23 mouse cellular contexts compared by ENCODE assay signal in genomic region chr11:24016049-24016448, GRCm38 (mm10). TPM values are rescaled to one million over a fixed set of nuclear protein-coding genes. Genes with fewer than 3 reads are reported as not detected.
DNase-seq lines count a peak whose midpoint lies in the region; ATAC-seq and TF ChIP-seq lines count a peak whose summit lies in the region.
"Had no signal": no experiment of that assay in that cellular context is flagged by ENCODE, and none has a peak within 500 bp of the region (broad histone marks: within the 10 kb centered on the region; RNA-seq: fewer than 3 reads in every experiment).

No protein-coding gene starts in this region.

- no peaks in the 10 kb centered on the region for H3K27me3 ChIP-seq in hindbrain, embryonic 13.5 days
- H3K27me3 ChIP-seq in hindbrain, embryonic 10.5 days (ENCODE audit: insufficient read depth, poor library complexity, severe bottlenecking): no peaks in the 10 kb centered on the region; the same call in 1 of the 2 replicates
- no peaks in the 10 kb centered on the region for H3K27me3 ChIP-seq in neural tube, embryonic 12.5 days (replicated peaks)
- H3K27me3 ChIP-seq in hindbrain, postnatal 0 days (ENCODE audit: insufficient read depth, low read length): no peaks in the 10 kb centered on the region
- no peaks in the 10 kb centered on the region for H3K27me3 ChIP-seq in limb, embryonic 10.5 days (ENCODE audit: low read depth, poor library complexity, severe bottlenecking)
- H3K27me3 ChIP-seq: forebrain, embryonic 13.5 days; heart, embryonic 13.5 days had no signal

- H3K9me3 ChIP-seq in hindbrain, embryonic 13.5 days: no peaks in the 10 kb centered on the region
- H3K9me3 ChIP-seq in hindbrain, embryonic 10.5 days: no peaks in the 10 kb centered on the region
- H3K9me3 ChIP-seq in neural tube, embryonic 12.5 days: no peaks in the 10 kb centered on the region
- H3K9me3 ChIP-seq in hindbrain, postnatal 0 days (ENCODE audit: low read length): no peaks in the 10 kb centered on the region
- H3K9me3 ChIP-seq in limb, embryonic 10.5 days (replicated peaks): no peaks in the 10 kb centered on the region
- H3K9me3 ChIP-seq: embryonic facial prominence, embryonic 10.5 days; forebrain, embryonic 13.5 days; heart, embryonic 13.5 days had no signal

- H3K9ac ChIP-seq in hindbrain, embryonic 13.5 days: no peak overlapping the region
- no peak overlapping the region for H3K9ac ChIP-seq in neural tube, embryonic 12.5 days
- H3K9ac ChIP-seq in hindbrain, postnatal 0 days (replicated peaks; ENCODE audit: low read length): no peak overlapping the region
- H3K9ac ChIP-seq: forebrain, embryonic 13.5 days; forebrain, postnatal 0 days had no signal

- no peak overlapping the region for H3K27ac ChIP-seq in hindbrain, embryonic 13.5 days
- H3K27ac ChIP-seq in hindbrain, embryonic 10.5 days: no peak overlapping the region
- no peak overlapping the region for H3K27ac ChIP-seq in neural tube, embryonic 12.5 days
- H3K27ac ChIP-seq in hindbrain, postnatal 0 days: no peak overlapping the region
- no peak overlapping the region for H3K27ac ChIP-seq in limb, embryonic 10.5 days
- H3K27ac ChIP-seq: embryonic facial prominence, embryonic 10.5 days; forebrain, embryonic 13.5 days; heart, embryonic 13.5 days had no signal

- DNase-seq in hindbrain, embryonic 10.5 days (ENCODE audit: low spot score): no peak
- DNase-seq in neural tube, embryonic 10.5 days (ENCODE audit: extremely low spot score, low spot score): no peak
- no peak for DNase-seq in hindbrain, postnatal 0 days (ENCODE audit: low spot score)
- no peak for DNase-seq in limb, embryonic 10.5 days (ENCODE audit: low spot score)
- DNase-seq: adrenal gland, postnatal 10 days; cerebellum, adult 2 months; cerebellum, postnatal 10 days; forebrain, postnatal 0 days; gastrocnemius, postnatal 36 days; heart, adult 11 months; heart, postnatal 36 days had no signal

- no peaks in the 10 kb centered on the region for H3K36me3 ChIP-seq in hindbrain, embryonic 13.5 days
- H3K36me3 ChIP-seq in hindbrain, embryonic 10.5 days: no peaks in the 10 kb centered on the region
- H3K36me3 ChIP-seq in neural tube, embryonic 12.5 days: no peaks in the 10 kb centered on the region
- no peaks in the 10 kb centered on the region for H3K36me3 ChIP-seq in hindbrain, postnatal 0 days (ENCODE audit: insufficient read depth, low read length)
- no peaks in the 10 kb centered on the region for H3K36me3 ChIP-seq in limb, embryonic 10.5 days
- H3K36me3 ChIP-seq: embryonic facial prominence, embryonic 10.5 days; heart, embryonic 13.5 days had no signal

- 57% methylated on average over 3 of the region's 3 CpGs for WGBS in hindbrain, embryonic 13.5 days
- WGBS in hindbrain, embryonic 10.5 days: 91% methylated on average over 3 of the region's 3 CpGs
- 59% methylated on average over 3 of the region's 3 CpGs for WGBS in neural tube, embryonic 12.5 days
- 65% methylated on average over 3 of the region's 3 CpGs for WGBS in hindbrain, postnatal 0 days
- 82% methylated on average over 3 of the region's 3 CpGs for WGBS in limb, embryonic 10.5 days

- H3K4me3 ChIP-seq in hindbrain, embryonic 13.5 days: no peak overlapping the region
- H3K4me3 ChIP-seq in hindbrain, embryonic 10.5 days: no peak overlapping the region
- no peak overlapping the region for H3K4me3 ChIP-seq in neural tube, embryonic 12.5 days
- H3K4me3 ChIP-seq in hindbrain, postnatal 0 days (ENCODE audit: low read length): no peak overlapping the region
- H3K4me3 ChIP-seq in limb, embryonic 10.5 days: no peak overlapping the region
- H3K4me3 ChIP-seq: embryonic facial prominence, embryonic 10.5 days; forebrain, embryonic 13.5 days; heart, embryonic 13.5 days had no signal

- peaks cover 20% of the 10 kb centered on the region for H3K4me1 ChIP-seq in hindbrain, embryonic 13.5 days (replicated peaks)
- no peaks in the 10 kb centered on the region for H3K4me1 ChIP-seq in hindbrain, embryonic 10.5 days (replicated peaks)
- H3K4me1 ChIP-seq in neural tube, embryonic 12.5 days: peaks cover 3% of the 10 kb centered on the region; the same call in 1 of the 2 replicates
- no peaks in the 10 kb centered on the region for H3K4me1 ChIP-seq in hindbrain, postnatal 0 days (ENCODE audit: insufficient read depth, low read length)
- H3K4me1 ChIP-seq in limb, embryonic 10.5 days: peaks cover 6% of the 10 kb centered on the region; the same call in 1 of the 2 replicates
- H3K4me1 ChIP-seq: embryonic facial prominence, embryonic 10.5 days had no signal

- 0 out of 2 replicates have a peak, but pooled peaks have one; percentile 43 for ATAC-seq in hindbrain, embryonic 13.5 days (ENCODE audit: low FRiP score)
- 0 out of 2 replicates have a peak, but pooled peaks have one; percentile 48 for ATAC-seq in neural tube, embryonic 12.5 days (ENCODE audit: low FRiP score, low read depth)
- 0 out of 2 replicates have a peak, but pooled peaks have one; percentile 39 for ATAC-seq in hindbrain, postnatal 0 days
- no peak for ATAC-seq in cerebellum, adult (ENCODE audit: insufficient number of reproducible peaks, low FRiP score, low TSS enrichment)
- ATAC-seq: forebrain, embryonic 13.5 days; forebrain, postnatal 0 days had no signal

- H3K4me2 ChIP-seq in hindbrain, embryonic 13.5 days: no peak overlapping the region
- H3K4me2 ChIP-seq in neural tube, embryonic 12.5 days (replicated peaks): no peak overlapping the region
- H3K4me2 ChIP-seq in hindbrain, postnatal 0 days (ENCODE audit: low read depth, low read length): no peak overlapping the region
- H3K4me2 ChIP-seq: forebrain, embryonic 13.5 days; heart, embryonic 13.5 days had no signal

- TF ChIP-seq CTCF in hindbrain, postnatal 0 days (IDR thresholded peaks at IDR 0.05; ENCODE audit: low read depth): no peak

RNA-seq across cellular contexts. Expression of gene A830031A19Rik, which starts 58.8 kb away (rescaled TPM):
- 0.23 TPM in 1 of 2 replicates, not detected in the other for polyA plus RNA-seq in hindbrain, embryonic 13.5 days (2015; fragmentation: Nextera tagmentation; extraction: Ambion mirVana)
- not detected in 2 replicates for polyA plus RNA-seq in hindbrain, embryonic 10.5 days (2016; fragmentation: Nextera tagmentation; extraction: Ambion mirVana)
- not detected in 2 replicates for polyA plus RNA-seq in neural tube, embryonic 12.5 days (2016; fragmentation: Nextera tagmentation; extraction: Ambion mirVana)
- total RNA-seq in hindbrain, postnatal 0 days (2014; rRNA removed): not detected in 2 replicates
- polyA plus RNA-seq in hindbrain, postnatal 0 days (2015; fragmentation: Nextera tagmentation; extraction: Ambion mirVana): not detected in 2 replicates
- polyA plus RNA-seq in limb, embryonic 10.5 days (2016; fragmentation: Nextera tagmentation; extraction: Ambion mirVana): not detected in 2 replicates
- total RNA-seq: adrenal gland, postnatal 10 days; adrenal gland, postnatal 4 days; forebrain, postnatal 0 days; gastrocnemius, adult 8-10 months; gastrocnemius, postnatal 36 days; heart, postnatal 36 days; MEL had no signal
- polyA plus RNA-seq: C2C12; cerebellum, adult 2 months; embryonic facial prominence, embryonic 10.5 days; embryonic facial prominence, embryonic 14.5 days; forebrain, embryonic 13.5 days; heart, embryonic 13.5 days; heart, postnatal 0 days had no signal
